Mouse (Mus musculus) C2C12 (cell line): ENCODE data around the gene Gtf3c5. TPM values are rescaled to one million over a fixed set of nuclear protein-coding genes. Genes with fewer than 3 reads are reported as not detected.

Experiments
- H3K27me3 ChIP-seq: one replicate; pipeline ENCODE4 v1.6.1; 2011; ENCODE audit not compliant: control insufficient read depth, insufficient read depth, insufficient read length
- H3K36me3 ChIP-seq: one replicate; pipeline ENCODE4 v1.6.1; 2011; ENCODE audit not compliant: control insufficient read depth, insufficient read depth
- H3K4me3 ChIP-seq: one replicate; pipeline ENCODE4 v1.5.1; 2011; ENCODE audit warnings: mild to moderate bottlenecking, control low read depth; ENCODE audit not compliant: poor library complexity, insufficient read depth, severe bottlenecking
- H3K79me2 ChIP-seq: one replicate; pipeline ENCODE4 v1.6.1; 2011; ENCODE audit not compliant: control insufficient read depth, insufficient read depth
- H3K79me3 ChIP-seq: one replicate; pipeline ENCODE4 v1.6.1; 2011; ENCODE audit warnings: low read depth, control low read depth
- H3ac ChIP-seq: one replicate; pipeline ENCODE3; 2011; ENCODE audit warnings: low read depth; ENCODE audit not compliant: control insufficient read depth, insufficient read length
- CEBPB ChIP-seq: IDR thresholded peaks from one replicate; pipeline ENCODE4 v1.6.1; 2011; ENCODE audit warnings: low read depth, mild to moderate bottlenecking, control low read depth, moderate library complexity
- CTCF ChIP-seq: IDR thresholded peaks from one replicate; pipeline ENCODE4 v1.5.1; 2011; ENCODE audit not compliant: control insufficient read depth, insufficient read depth, insufficient read length
- FOSL1 ChIP-seq: IDR thresholded peaks from one replicate; pipeline ENCODE4 v1.8.0; 2011; ENCODE audit warnings: mild to moderate bottlenecking, low read length; ENCODE audit not compliant: poor library complexity, insufficient read depth, severe bottlenecking
- MAX ChIP-seq: IDR thresholded peaks from one replicate; pipeline ENCODE4 v1.6.1; 2011; ENCODE audit warnings: mild to moderate bottlenecking, control low read depth
- MYOD1 ChIP-seq: IDR thresholded peaks from one replicate; pipeline ENCODE4 v1.6.1; 2011; ENCODE audit warnings: low read depth; ENCODE audit not compliant: control insufficient read depth, insufficient read length
- MYOG ChIP-seq: IDR thresholded peaks from one replicate; pipeline ENCODE4 v1.6.1; 2011; ENCODE audit not compliant: control insufficient read depth, insufficient read length; ENCODE audit errors: extremely low read depth
- USF1 ChIP-seq: IDR thresholded peaks from one replicate; pipeline ENCODE4 v1.6.1; 2011; ENCODE audit warnings: low read depth, mild to moderate bottlenecking, control low read depth, moderate library complexity
- polyA plus RNA-seq: library from polyadenylated mRNA; unstranded; fragments of >200 nt; fragmentation: generic; extraction: Trizol; gene quantifications from one replicate; pipeline ENCODE4 v1.2.1, GENCODE M21; 2012; ENCODE audit warnings: missing spikeins

The Gtf3c5 gene
- polyA plus RNA-seq, 1 experiment, result 28.1 TPM

DNA sequence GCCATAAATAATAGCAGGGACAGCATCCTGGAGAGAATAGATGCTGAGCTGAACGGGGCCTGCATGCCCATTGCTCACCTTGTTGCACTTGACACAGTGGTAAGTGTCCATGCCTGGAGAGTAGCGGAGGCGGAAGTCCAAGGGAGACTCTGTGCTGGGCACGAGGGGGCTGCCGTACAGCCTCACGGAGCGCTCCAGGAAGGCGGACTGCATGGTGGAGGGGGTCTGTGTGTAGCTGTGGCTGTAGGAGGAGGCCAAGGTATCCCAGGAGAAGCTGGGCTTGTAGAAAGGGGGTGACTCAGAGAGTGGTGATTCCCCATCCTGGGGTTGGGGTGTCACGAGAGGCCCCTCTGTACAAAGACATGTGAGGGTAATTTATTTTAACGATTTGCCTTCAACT lies 30.0 kb upstream of the Gtf3c5 start:
- H3ac ChIP-seq, result no peak overlapping the region
- no peak for TF ChIP-seq MYOG
- no peak for TF ChIP-seq USF1
- TF ChIP-seq FOSL1, result no peak
- no peak for TF ChIP-seq CTCF
- no peak for TF ChIP-seq MAX
- TF ChIP-seq CEBPB, result no peak
- TF ChIP-seq MYOD1, result no peak
- H3K4me3 ChIP-seq, result no peak overlapping the region
- H3K79me3 ChIP-seq, result no peaks in the 10 kb centered on the region
- H3K36me3 ChIP-seq, result no peaks in the 10 kb centered on the region
- no peaks in the 10 kb centered on the region for H3K79me2 ChIP-seq
- peaks cover 21% of the 10 kb centered on the region for H3K27me3 ChIP-seq

- Histone ChIP-seq H3ac (no peak overlapping the region), H3K36me3 (no peaks in the 10 kb centered on the region), H3K27me3 (peaks cover 14% of the 10 kb centered on the region), H3K4me3 (no peak overlapping the region), H3K79me3 (no peaks in the 10 kb centered on the region), H3K79me2 (no peaks in the 10 kb centered on the region)
- TF ChIP-seq CEBPB (no peak), FOSL1 (no peak), CTCF (no peak), MYOD1 (no peak), USF1 (no peak), MAX (no peak), MYOG (no peak)
These were observed 29.0 kb upstream of the Gtf3c5 start for GRCm38 (mm10) chr2:28612436-28613063.

- no peaks in the 10 kb centered on the region for H3K79me2 ChIP-seq
- no peak overlapping the region for H3ac ChIP-seq
- H3K27me3 ChIP-seq, result peaks cover 11% of the 10 kb centered on the region
- H3K79me3 ChIP-seq, result no peaks in the 10 kb centered on the region
- H3K4me3 ChIP-seq, result no peak overlapping the region
- TF ChIP-seq FOSL1, result no peak
- no peak for TF ChIP-seq MYOG
- no peak for TF ChIP-seq CTCF
- no peak for TF ChIP-seq USF1
- TF ChIP-seq MAX, result no peak
- TF ChIP-seq CEBPB, result no peak
- no peak for TF ChIP-seq MYOD1
- H3K36me3 ChIP-seq, result no peaks in the 10 kb centered on the region
These were observed 27.8 kb upstream of the Gtf3c5 start for GRCm38 (mm10) chr2:28611407-28611787.

GRCm38 (mm10) chr2:28610716-28611406 lies 27.3 kb upstream of the Gtf3c5 start:
- Histone ChIP-seq H3K79me3 (no peaks in the 10 kb centered on the region), H3K79me2 (no peaks in the 10 kb centered on the region), H3K27me3 (peaks cover 11% of the 10 kb centered on the region), H3K36me3 (no peaks in the 10 kb centered on the region), H3K4me3 (no peak overlapping the region), H3ac (no peak overlapping the region)
- TF ChIP-seq MAX, result no peak
- TF ChIP-seq USF1, result no peak
- no peak for TF ChIP-seq MYOD1
- no peak for TF ChIP-seq MYOG
- TF ChIP-seq FOSL1, result no peak
- no peak for TF ChIP-seq CEBPB
- TF ChIP-seq CTCF, result no peak

DNA sequence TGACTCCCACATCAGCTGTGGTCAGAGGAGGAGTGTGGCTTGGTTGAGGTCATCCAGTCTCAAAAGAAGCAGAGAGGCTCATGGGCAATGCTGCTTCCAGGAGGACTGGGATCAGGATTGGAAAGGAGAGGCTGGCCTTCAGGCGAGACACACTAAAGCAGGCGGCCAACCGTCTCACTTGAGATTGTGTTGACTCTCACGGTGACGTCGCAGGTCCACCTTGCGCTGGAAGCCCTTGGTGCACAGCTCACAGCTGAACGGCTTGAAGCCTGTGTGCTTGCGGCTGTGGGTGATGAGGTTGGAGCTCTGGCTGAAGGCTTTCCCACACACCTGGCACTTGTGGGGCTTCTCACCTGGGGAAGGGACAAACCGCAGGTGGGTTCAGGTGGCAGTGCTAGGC lies 26.3 kb upstream of the Gtf3c5 start:
- H3ac ChIP-seq, result no peak overlapping the region
- H3K79me3 ChIP-seq, result no peaks in the 10 kb centered on the region
- peaks cover 6% of the 10 kb centered on the region for H3K27me3 ChIP-seq
- no peaks in the 10 kb centered on the region for H3K79me2 ChIP-seq
- H3K4me3 ChIP-seq, result no peak overlapping the region
- H3K36me3 ChIP-seq, result no peaks in the 10 kb centered on the region
- TF ChIP-seq MAX, result no peak
- TF ChIP-seq CEBPB, result no peak
- no peak for TF ChIP-seq MYOD1
- TF ChIP-seq MYOG, result no peak
- TF ChIP-seq FOSL1, result no peak
